Mouse (Mus musculus) brown adipose tissue, adult 24 weeks (tissue): ENCODE results near the gene Gsta1. TPM values are rescaled to one million over a fixed set of nuclear protein-coding genes. Genes with fewer than 3 reads are reported as not detected.
"Not testable (repeated sequence)": the region's sequence is repeated elsewhere in the genome, so short reads cannot be mapped to it uniquely, and the experiment has no call there.

ENCODE experiments used
- H3K27ac ChIP-seq: fragments of 200-500 bp; replicated peaks from 2 replicates; pipeline ENCODE4 v1.5.1; 2012; ENCODE audit warnings: low read depth, mild to moderate bottlenecking, low read length
- H3K4me1 ChIP-seq: fragments of 200-500 bp; 2 replicates; pipeline ENCODE4 v1.6.1; 2012; ENCODE audit warnings: low read length, mixed read lengths; ENCODE audit not compliant: control insufficient read depth, insufficient read depth, insufficient read length
- H3K4me3 ChIP-seq: fragments of 200-500 bp; 2 replicates; pipeline ENCODE4 v1.5.1; 2012; ENCODE audit warnings: low read depth, mild to moderate bottlenecking, low read length, moderate library complexity; ENCODE audit not compliant: insufficient read depth
- polyA plus RNA-seq: library from polyadenylated mRNA; stranded (reverse); fragments of >200 nt; gene quantifications from 2 replicates; pipeline ENCODE4 v1.2.4, GENCODE M21; 2012; ENCODE audit not compliant: missing spikeins, insufficient read depth, insufficient read length

Gene Gsta1
- polyA plus RNA-seq, 1 experiment: not detected

GRCm38 (mm10) chr9:78212341-78213049, 18.0 kb upstream of the Gsta1 start:
- H3K4me1 ChIP-seq: peaks cover 6% of the 10 kb centered on the region; the same call in 1 of the 2 replicates
- H3K27ac ChIP-seq: no peak overlapping the region
- no peak overlapping the region for H3K4me3 ChIP-seq

GRCm38 (mm10) chr9:78217074-78217473, 13.4 kb upstream of the Gsta1 start:
- no peak overlapping the region for H3K4me3 ChIP-seq
- peaks cover 6% of the 10 kb centered on the region; the same call in 1 of the 2 replicates for H3K4me1 ChIP-seq
- H3K27ac ChIP-seq: no peak overlapping the region

GRCm38 (mm10) chr9:78222616-78223015, 7.8 kb upstream of the Gsta1 start:
- Histone ChIP-seq H3K4me3 (no peak overlapping the region), H3K27ac (no peak overlapping the region), H3K4me1 (no peaks in the 10 kb centered on the region)

GRCm38 (mm10) chr9:78223221-78223902, 7.1 kb upstream of the Gsta1 start:
- H3K4me3 ChIP-seq: no peak overlapping the region
- no peak overlapping the region for H3K27ac ChIP-seq

GRCm38 (mm10) chr9:78224418-78224817, 6.0 kb upstream of the Gsta1 start:
- Histone ChIP-seq H3K4me3 (no peak overlapping the region), H3K4me1 (no peaks in the 10 kb centered on the region), H3K27ac (no peak overlapping the region)

More at GRCm38 (mm10) chr9:78223221-78223902, 7.1 kb upstream of the Gsta1 start:
- no peaks in the 10 kb centered on the region for H3K4me1 ChIP-seq

- H3K4me3 ChIP-seq: no peak overlapping the region
- H3K4me1 ChIP-seq: no peaks in the 10 kb centered on the region
- H3K27ac ChIP-seq: no peak overlapping the region
Observed at GRCm38 (mm10) chr9:78225304-78225703, 5.2 kb upstream of the Gsta1 start.

GRCm38 (mm10) chr9:78228122-78228521, 2.3 kb upstream of the Gsta1 start:
- Histone ChIP-seq H3K4me1 (no peaks in the 10 kb centered on the region), H3K4me3 (no peak overlapping the region)

GRCm38 (mm10) chr9:78229658-78230057, 798 bp upstream of the Gsta1 start:
- H3K27ac ChIP-seq, H3K4me3 ChIP-seq, H3K4me1 ChIP-seq: not testable (repeated sequence)

More at GRCm38 (mm10) chr9:78228122-78228521, 2.3 kb upstream of the Gsta1 start:
- no peak overlapping the region for H3K27ac ChIP-seq

- not testable (repeated sequence) for H3K4me1 ChIP-seq, H3K27ac ChIP-seq, H3K4me3 ChIP-seq
Observed at GRCm38 (mm10) chr9:78233121-78233695, 2.8 kb downstream of the Gsta1 start.

GRCm38 (mm10) chr9:78255683-78256470, 25.4 kb downstream of the Gsta1 start:
- not testable (repeated sequence) for H3K4me1 ChIP-seq, H3K4me3 ChIP-seq
- H3K27ac ChIP-seq: 0 out of 2 replicates have a peak overlapping the region, but pooled peaks have one; percentile 43

- 0 out of 2 replicates have a peak within 1 kb of the TSS, but pooled peaks have one; percentile 43 for H3K27ac ChIP-seq
- H3K4me3 ChIP-seq, H3K4me1 ChIP-seq: not testable (repeated sequence)
Observed at GRCm38 (mm10) chr9:78256914-78257313, 26.5 kb downstream of the Gsta1 start, which contains the start of gene Gm3776. TSS of gene Gm3776 (plus strand) at chr9:78257129.

GRCm38 (mm10) chr9:78259688-78260087, 29.2 kb downstream of the Gsta1 start:
- not testable (repeated sequence) for H3K27ac ChIP-seq, H3K4me1 ChIP-seq, H3K4me3 ChIP-seq

GRCm38 (mm10) chr9:78270945-78271344, 40.5 kb downstream of the Gsta1 start:
- H3K27ac ChIP-seq, H3K4me1 ChIP-seq, H3K4me3 ChIP-seq: not testable (repeated sequence)

- not testable (repeated sequence) for H3K4me1 ChIP-seq, H3K4me3 ChIP-seq, H3K27ac ChIP-seq
Observed at GRCm38 (mm10) chr9:78282002-78282711, 51.7 kb downstream of the Gsta1 start.
